Mouse (Mus musculus) naive thymus-derived CD4-positive, alpha-beta T cell, adult 5 months (primary cell): ENCODE data around the gene H2-M10.4. TPM values are rescaled to one million over a fixed set of nuclear protein-coding genes. Genes with fewer than 3 reads are reported as not detected.

Experiments
- polyA plus RNA-seq: library from polyadenylated mRNA; unstranded; fragments of 100-300 nt; shearing (Covaris generic); gene quantifications from one replicate; pipeline ENCODE4 v1.2.1, GENCODE M21; 2017

H2-M10.4 gene
- not detected for polyA plus RNA-seq

DNA sequence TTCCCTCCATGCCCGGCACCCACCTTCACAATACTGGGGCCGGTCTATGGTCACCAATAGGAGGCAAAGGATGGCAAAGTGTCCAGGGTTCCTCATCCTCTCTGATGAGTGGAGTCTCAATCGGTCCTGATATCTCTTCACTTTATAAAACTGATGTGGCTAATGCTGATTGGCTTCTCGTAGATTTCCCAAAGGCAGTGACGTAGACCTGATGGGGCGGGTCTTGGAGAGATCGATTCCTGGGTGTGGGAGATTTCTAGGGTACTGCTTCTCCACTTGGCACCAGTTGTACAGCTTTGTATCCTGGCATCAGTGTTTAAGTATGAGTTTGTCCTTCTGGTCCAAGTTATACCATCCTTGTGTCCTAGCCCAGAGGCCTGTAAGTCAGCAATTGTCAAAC is at the start of gene H2-M10.4:
Gene H2-M10.4, minus strand, starts transcription at position 101 of the 400 bp plus-strand sequence.

Other genes with a start within 250 kb of the H2-M10.4 start
- 173 TPM for gene Rpp21, start 204.3 kb downstream of the H2-M10.4 start, polyA plus RNA-seq
- gene Trim39, start 190.1 kb downstream of the H2-M10.4 start, polyA plus RNA-seq: 37.1 TPM
- gene H2-M10.2, start 175.8 kb downstream of the H2-M10.4 start, polyA plus RNA-seq: not detected
- gene H2-M10.1, start 136.2 kb downstream of the H2-M10.4 start, polyA plus RNA-seq: not detected
- gene H2-M10.3, start 93.9 kb downstream of the H2-M10.4 start, polyA plus RNA-seq: not detected
- gene H2-M11, start 84.7 kb upstream of the H2-M10.4 start, polyA plus RNA-seq: not detected
- not detected for gene H2-M9, start 180.3 kb upstream of the H2-M10.4 start, polyA plus RNA-seq
- gene H2-M1, start 209.9 kb upstream of the H2-M10.4 start, polyA plus RNA-seq: not detected